Mouse (Mus musculus) midbrain, embryonic 15.5 days (tissue): ENCODE data around the gene Tmie. TPM values are rescaled to one million over a fixed set of nuclear protein-coding genes. Genes with fewer than 3 reads are reported as not detected.

Source experiments
- ATAC-seq: fragments of 200-750 bp; cut with Nextera tagmentation; replicated peaks from 2 replicates; pipeline ENCODE4 v1.8.0; 2017; ENCODE audit warnings: moderate TSS enrichment
- H3K27ac ChIP-seq: fragments of 300-500 bp; sonication (generic); 2 replicates; pipeline ENCODE4 v1.5.1; 2015; ENCODE audit warnings: mild to moderate bottlenecking, inconsistent platforms
- H3K27me3 ChIP-seq: fragments of 300-500 bp; sonication (generic); replicated peaks from 2 replicates; pipeline ENCODE4 v1.6.1; 2015; ENCODE audit warnings: inconsistent platforms
- H3K36me3 ChIP-seq: fragments of 300-500 bp; sonication (generic); replicated peaks from 2 replicates; pipeline ENCODE4 v1.6.1; 2015; ENCODE audit warnings: inconsistent platforms
- H3K4me1 ChIP-seq: fragments of 300-500 bp; sonication (generic); 2 replicates; pipeline ENCODE4 v1.6.1; 2015; ENCODE audit warnings: inconsistent platforms
- H3K4me2 ChIP-seq: fragments of 300-500 bp; sonication (generic); 2 replicates; pipeline ENCODE4 v1.6.1; 2015; ENCODE audit warnings: inconsistent platforms, mild to moderate bottlenecking, moderate library complexity
- H3K4me3 ChIP-seq: fragments of 300-500 bp; sonication (generic); 2 replicates; pipeline ENCODE4 v1.5.1; 2015; ENCODE audit warnings: mild to moderate bottlenecking, inconsistent platforms
- H3K9ac ChIP-seq: fragments of 300-500 bp; sonication (generic); 2 replicates; pipeline ENCODE4 v1.6.1; 2015; ENCODE audit warnings: mild to moderate bottlenecking, inconsistent platforms
- H3K9me3 ChIP-seq: fragments of 300-500 bp; sonication (generic); 2 replicates; pipeline ENCODE4 v1.6.1; 2016; ENCODE audit warnings: inconsistent platforms
- WGBS: fragments of 180-500 bp; shearing (Covaris S2); methylation state at CpG from one replicate; pipeline ENCODE4 v1.1.7; 2015; ENCODE audit warnings: mixed read lengths; 5-methylcytosine and 5-hydroxymethylcytosine counted together
- polyA plus RNA-seq: library from polyadenylated mRNA; unstranded; fragments of >200 nt; fragmentation: Nextera tagmentation; extraction: Ambion mirVana; gene quantifications from 2 replicates; pipeline ENCODE4 v1.2.1, GENCODE M21; 2015

Tmie gene
- polyA plus RNA-seq, 1 experiment from 2014 or later = 2.7 TPM

- no peak overlapping the region for H3K9ac ChIP-seq
- 88% methylated on average over 6 of the region's 6 CpGs for WGBS
Measured at GRCm38 (mm10) chr9:110901204-110901603, 21.3 kb upstream of the Tmie start.

GRCm38 (mm10) chr9:110899451-110900008 lies 19.6 kb upstream of the Tmie start:
- WGBS = 65% methylated on average over 10 of the region's 10 CpGs
- Histone ChIP-seq H3K27me3 (no peaks in the 10 kb centered on the region), H3K9ac (no peak overlapping the region), H3K9me3 (no peaks in the 10 kb centered on the region), H3K4me1 (peaks cover 7% of the 10 kb centered on the region; the same call in 1 of the 2 replicates), H3K4me2 (no peak overlapping the region), H3K36me3 (no peaks in the 10 kb centered on the region), H3K27ac (no peak overlapping the region), H3K4me3 (no peak overlapping the region)
- ATAC-seq = no peak

More at GRCm38 (mm10) chr9:110901204-110901603, 21.3 kb upstream of the Tmie start:
- peaks cover 2% of the 10 kb centered on the region; the same call in 1 of the 2 replicates for H3K4me1 ChIP-seq
- no peak overlapping the region for H3K4me3 ChIP-seq
- H3K9me3 ChIP-seq = no peaks in the 10 kb centered on the region
- H3K27me3 ChIP-seq = no peaks in the 10 kb centered on the region
- H3K36me3 ChIP-seq = no peaks in the 10 kb centered on the region
- H3K27ac ChIP-seq = no peak overlapping the region
- ATAC-seq = no peak
- no peak overlapping the region for H3K4me2 ChIP-seq

GRCm38 (mm10) chr9:110896595-110896994 lies 16.7 kb upstream of the Tmie start:
- no peak overlapping the region for H3K27ac ChIP-seq
- 10% methylated on average over 6 of the region's 6 CpGs for WGBS
- H3K36me3 ChIP-seq = no peaks in the 10 kb centered on the region
- H3K4me1 ChIP-seq = peaks cover 7% of the 10 kb centered on the region; the same call in 1 of the 2 replicates
- no peak overlapping the region for H3K4me3 ChIP-seq
- H3K9ac ChIP-seq = no peak overlapping the region
- no peaks in the 10 kb centered on the region for H3K9me3 ChIP-seq
- peak overlapping the region; percentile 1; the same call in 1 of the 2 replicates for H3K4me2 ChIP-seq
- H3K27me3 ChIP-seq = no peaks in the 10 kb centered on the region
- ATAC-seq = peak; percentile 17; the same call in 1 of the 2 replicates

GRCm38 (mm10) chr9:110895994-110896393 lies 16.1 kb upstream of the Tmie start:
- no peaks in the 10 kb centered on the region for H3K9me3 ChIP-seq
- H3K36me3 ChIP-seq = no peaks in the 10 kb centered on the region
- H3K9ac ChIP-seq = no peak overlapping the region
- 0 out of 2 replicates have a peak overlapping the region, but pooled peaks have one; percentile 1 for H3K4me2 ChIP-seq
- H3K27me3 ChIP-seq = no peaks in the 10 kb centered on the region
- 0 out of 2 replicates have a peak, but pooled peaks have one; percentile 33 for ATAC-seq
- peaks cover 7% of the 10 kb centered on the region; the same call in 1 of the 2 replicates for H3K4me1 ChIP-seq
- no peak overlapping the region for H3K4me3 ChIP-seq
- H3K27ac ChIP-seq = no peak overlapping the region
- WGBS = 14% methylated on average over 7 of the region's 7 CpGs

- ATAC-seq = no peak
- no peaks in the 10 kb centered on the region for H3K36me3 ChIP-seq
- peaks cover 7% of the 10 kb centered on the region; the same call in 1 of the 2 replicates for H3K4me1 ChIP-seq
- no peak overlapping the region for H3K27ac ChIP-seq
- H3K4me2 ChIP-seq = no peak overlapping the region
- H3K9me3 ChIP-seq = no peaks in the 10 kb centered on the region
- no peak overlapping the region for H3K4me3 ChIP-seq
- H3K27me3 ChIP-seq = no peaks in the 10 kb centered on the region
- H3K9ac ChIP-seq = no peak overlapping the region
- WGBS = 61% methylated on average over 5 of the region's 5 CpGs
Measured at GRCm38 (mm10) chr9:110895507-110895906, 15.6 kb upstream of the Tmie start.

- no peaks in the 10 kb centered on the region for H3K36me3 ChIP-seq
- 72% methylated on average over 10 of the region's 10 CpGs for WGBS
Measured at GRCm38 (mm10) chr9:110893429-110893828, 13.5 kb upstream of the Tmie start.

GRCm38 (mm10) chr9:110892552-110892951 lies 12.6 kb upstream of the Tmie start:
- ATAC-seq = no peak
- H3K9ac ChIP-seq = no peak overlapping the region
- no peak overlapping the region for H3K4me2 ChIP-seq
- H3K4me1 ChIP-seq = peaks cover 7% of the 10 kb centered on the region; the same call in 1 of the 2 replicates
- no peak overlapping the region for H3K4me3 ChIP-seq
- WGBS = 88% methylated on average over 3 of the region's 3 CpGs
- H3K36me3 ChIP-seq = no peaks in the 10 kb centered on the region
- no peak overlapping the region for H3K27ac ChIP-seq
- H3K27me3 ChIP-seq = 0 out of 2 replicates have a peak, but pooled peaks cover 3% of the 10 kb centered on the region
- no peaks in the 10 kb centered on the region for H3K9me3 ChIP-seq

More at GRCm38 (mm10) chr9:110893429-110893828, 13.5 kb upstream of the Tmie start:
- Histone ChIP-seq H3K27ac (no peak overlapping the region), H3K4me2 (no peak overlapping the region), H3K4me3 (no peak overlapping the region), H3K4me1 (peaks cover 7% of the 10 kb centered on the region; the same call in 1 of the 2 replicates), H3K27me3 (0 out of 2 replicates have a peak, but pooled peaks cover 3% of the 10 kb centered on the region), H3K9me3 (no peaks in the 10 kb centered on the region), H3K9ac (no peak overlapping the region)
- ATAC-seq = no peak

- no peak overlapping the region for H3K4me2 ChIP-seq
- 0 out of 2 replicates have a peak, but pooled peaks cover 3% of the 10 kb centered on the region for H3K27me3 ChIP-seq
- no peak for ATAC-seq
- H3K4me3 ChIP-seq = no peak overlapping the region
- H3K9ac ChIP-seq = no peak overlapping the region
- H3K36me3 ChIP-seq = no peaks in the 10 kb centered on the region
- H3K27ac ChIP-seq = no peak overlapping the region
- no peaks in the 10 kb centered on the region for H3K9me3 ChIP-seq
- peaks cover 5% of the 10 kb centered on the region; the same call in 1 of the 2 replicates for H3K4me1 ChIP-seq
- 82% methylated on average over 12 of the region's 12 CpGs for WGBS
Measured at GRCm38 (mm10) chr9:110891077-110891828, 11.3 kb upstream of the Tmie start.

- Histone ChIP-seq H3K4me2 (no peak overlapping the region), H3K9me3 (no peaks in the 10 kb centered on the region), H3K27ac (no peak overlapping the region), H3K4me1 (no peaks in the 10 kb centered on the region), H3K9ac (no peak overlapping the region), H3K27me3 (0 out of 2 replicates have a peak, but pooled peaks cover 3% of the 10 kb centered on the region), H3K36me3 (no peaks in the 10 kb centered on the region), H3K4me3 (no peak overlapping the region)
- 15% methylated on average over 21 of the region's 21 CpGs for WGBS
- no peak for ATAC-seq
Measured at GRCm38 (mm10) chr9:110890026-110890783, 10.3 kb upstream of the Tmie start.

GRCm38 (mm10) chr9:110888935-110889334 lies 9.0 kb upstream of the Tmie start:
- H3K4me2 ChIP-seq = no peak overlapping the region
- no peak for ATAC-seq
- H3K27me3 ChIP-seq = 0 out of 2 replicates have a peak, but pooled peaks cover 3% of the 10 kb centered on the region
- no peak overlapping the region for H3K9ac ChIP-seq
- 90% methylated on average over 14 of the region's 14 CpGs for WGBS
- H3K4me3 ChIP-seq = no peak overlapping the region
- no peaks in the 10 kb centered on the region for H3K4me1 ChIP-seq
- no peak overlapping the region for H3K27ac ChIP-seq
- no peaks in the 10 kb centered on the region for H3K9me3 ChIP-seq
- no peaks in the 10 kb centered on the region for H3K36me3 ChIP-seq

GRCm38 (mm10) chr9:110887388-110888303 lies 7.7 kb upstream of the Tmie start:
- Histone ChIP-seq H3K27me3 (0 out of 2 replicates have a peak, but pooled peaks cover 3% of the 10 kb centered on the region), H3K4me2 (no peak overlapping the region), H3K9ac (no peak overlapping the region), H3K4me1 (no peaks in the 10 kb centered on the region), H3K4me3 (no peak overlapping the region), H3K36me3 (no peaks in the 10 kb centered on the region), H3K27ac (no peak overlapping the region), H3K9me3 (no peaks in the 10 kb centered on the region)
- ATAC-seq = no peak
- 70% methylated on average over 9 of the region's 9 CpGs for WGBS
